Mouse (Mus musculus): ENCODE data around the gene Gpt2. TPM values are rescaled to one million over a fixed set of nuclear protein-coding genes. Genes with fewer than 3 reads are reported as not detected.
A peak's percentile ranks its signal among the peaks of the same experiment; 100 is the strongest.

The Gpt2 gene
- total RNA-seq, 1 experiment from 2014 or later, result 5.0 TPM

GRCm38 (mm10) chr8:85476970-85477545 is 15.3 kb upstream of the Gpt2 start:
- ATAC-seq (replicated peaks in 1 of 2; ENCODE audit: insufficient read depth in 1 of 2, low FRiP score in 2 of 2, low TSS enrichment in 1 of 2, low read depth in 1 of 2, poor library complexity in 2 of 2, severe bottlenecking in 2 of 2), result no peak

DNA sequence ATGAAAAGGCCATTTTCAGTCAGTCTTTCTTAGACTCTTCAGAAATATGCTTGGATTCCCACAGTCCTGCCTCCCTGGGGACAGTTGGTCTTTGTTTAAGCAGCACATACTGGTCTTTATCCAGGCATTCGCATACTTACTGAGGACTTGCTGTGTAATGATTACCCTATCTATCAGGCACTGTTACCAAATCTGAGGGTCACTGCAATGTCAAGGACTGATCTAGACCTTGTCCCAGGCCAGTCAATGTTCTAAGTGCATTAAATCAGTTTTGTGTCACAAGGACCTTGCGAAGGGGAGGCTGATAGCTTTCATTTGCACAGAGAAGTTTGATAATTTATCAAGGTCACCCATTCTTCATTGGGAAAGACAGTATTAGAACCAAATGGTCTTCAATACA is 14.0 kb upstream of the Gpt2 start:
- ATAC-seq (replicated peaks in 1 of 2; ENCODE audit: insufficient read depth in 1 of 2, low FRiP score in 2 of 2, low TSS enrichment in 1 of 2, low read depth in 1 of 2, poor library complexity in 2 of 2, severe bottlenecking in 2 of 2), result no peak

DNA sequence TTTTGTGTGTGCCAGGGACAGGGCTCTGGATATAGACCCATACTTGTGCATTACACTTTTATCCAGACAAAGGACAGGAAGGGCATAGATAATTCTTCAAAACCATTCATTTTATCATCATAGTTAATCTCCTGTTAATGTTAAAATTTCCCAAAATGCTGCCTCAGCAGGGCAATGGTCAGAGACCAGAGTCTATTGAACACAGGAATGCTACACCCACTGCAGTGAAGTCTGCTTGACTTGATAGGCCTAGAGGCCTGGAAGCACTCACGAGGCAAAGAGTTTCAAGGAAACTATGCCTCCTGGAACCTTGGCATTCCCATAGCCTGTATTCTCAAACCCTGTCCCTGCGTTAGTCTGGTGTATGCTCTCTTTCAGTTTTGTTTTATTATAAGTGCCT is 12.7 kb upstream of the Gpt2 start:
- no peak for ATAC-seq (replicated peaks in 1 of 2; ENCODE audit: insufficient read depth in 1 of 2, low FRiP score in 2 of 2, low TSS enrichment in 1 of 2, low read depth in 1 of 2, poor library complexity in 2 of 2, severe bottlenecking in 2 of 2)

DNA sequence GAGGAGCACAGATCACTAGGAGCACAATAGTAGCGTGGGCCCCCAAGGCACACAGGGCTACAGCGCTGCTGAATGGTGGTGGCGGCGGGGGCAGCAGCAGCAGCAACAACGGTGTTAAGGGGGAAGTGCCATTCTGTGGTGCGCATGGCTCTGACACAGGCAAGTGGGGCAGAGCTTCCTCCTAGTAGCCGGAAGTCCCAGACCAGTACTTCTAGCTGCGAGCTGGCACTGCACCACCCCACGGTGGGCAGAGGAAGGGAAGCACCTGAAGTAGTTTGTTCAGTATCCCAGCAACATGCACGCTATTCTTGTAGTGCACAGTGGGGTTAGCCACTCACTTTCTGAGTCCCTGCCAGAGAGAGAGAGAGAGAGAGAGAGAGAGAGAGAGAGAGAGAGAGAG is 10.5 kb upstream of the Gpt2 start:
- ATAC-seq (replicated peaks in 1 of 2; ENCODE audit: insufficient read depth in 1 of 2, low FRiP score in 2 of 2, low TSS enrichment in 1 of 2, low read depth in 1 of 2, poor library complexity in 2 of 2, severe bottlenecking in 2 of 2), result peak; percentile 98 to 100

- ATAC-seq (replicated peaks in 1 of 2; ENCODE audit: insufficient read depth in 1 of 2, low FRiP score in 2 of 2, low TSS enrichment in 1 of 2, low read depth in 1 of 2, poor library complexity in 2 of 2, severe bottlenecking in 2 of 2), result no peak
Observed at GRCm38 (mm10) chr8:85482427-85482826, 9.9 kb upstream of the Gpt2 start.

DNA sequence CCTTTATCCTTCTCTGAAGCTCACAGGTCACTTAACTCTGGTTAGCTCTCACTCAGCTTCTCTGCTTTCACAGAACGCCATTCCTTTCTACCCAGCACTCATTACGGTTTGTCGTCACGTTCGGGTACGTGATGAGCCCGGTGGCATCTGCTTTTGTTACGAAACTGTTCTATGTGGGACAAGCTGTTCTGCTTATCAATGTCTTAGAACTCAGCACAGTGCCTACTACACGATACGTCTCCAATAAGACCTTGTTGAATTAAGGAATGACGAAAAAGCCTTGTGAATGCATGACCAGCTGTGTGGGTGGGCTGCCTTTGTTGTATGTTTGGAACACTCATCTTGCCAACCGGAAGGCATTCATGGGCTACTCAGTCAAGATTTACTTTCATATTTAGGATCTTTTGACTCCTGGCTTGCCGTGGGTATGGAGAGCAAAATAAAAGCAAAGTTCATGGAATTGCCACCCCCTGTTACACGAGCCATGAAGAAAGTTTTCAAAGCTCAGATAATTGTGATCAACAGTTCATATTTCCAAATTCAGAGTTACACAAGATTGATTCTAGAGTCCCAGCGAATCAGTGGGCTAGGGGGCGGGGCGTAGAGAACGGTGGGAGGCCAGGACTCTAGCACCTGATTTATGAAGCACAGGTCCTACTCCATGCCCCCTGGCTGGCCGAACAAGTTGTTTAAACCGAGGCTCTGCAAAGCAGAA is 4.3 kb upstream of the Gpt2 start:
- ATAC-seq (replicated peaks in 1 of 2; ENCODE audit: insufficient read depth in 1 of 2, low FRiP score in 2 of 2, low TSS enrichment in 1 of 2, low read depth in 1 of 2, poor library complexity in 2 of 2, severe bottlenecking in 2 of 2), result no peak

GRCm38 (mm10) chr8:85488631-85489030 is 3.7 kb upstream of the Gpt2 start:
- no peak for ATAC-seq (replicated peaks in 1 of 2; ENCODE audit: insufficient read depth in 1 of 2, low FRiP score in 2 of 2, low TSS enrichment in 1 of 2, low read depth in 1 of 2, poor library complexity in 2 of 2, severe bottlenecking in 2 of 2)

GRCm38 (mm10) chr8:85489546-85489945 is 2.8 kb upstream of the Gpt2 start:
- no peak for ATAC-seq (replicated peaks in 1 of 2; ENCODE audit: insufficient read depth in 1 of 2, low FRiP score in 2 of 2, low TSS enrichment in 1 of 2, low read depth in 1 of 2, poor library complexity in 2 of 2, severe bottlenecking in 2 of 2)

DNA sequence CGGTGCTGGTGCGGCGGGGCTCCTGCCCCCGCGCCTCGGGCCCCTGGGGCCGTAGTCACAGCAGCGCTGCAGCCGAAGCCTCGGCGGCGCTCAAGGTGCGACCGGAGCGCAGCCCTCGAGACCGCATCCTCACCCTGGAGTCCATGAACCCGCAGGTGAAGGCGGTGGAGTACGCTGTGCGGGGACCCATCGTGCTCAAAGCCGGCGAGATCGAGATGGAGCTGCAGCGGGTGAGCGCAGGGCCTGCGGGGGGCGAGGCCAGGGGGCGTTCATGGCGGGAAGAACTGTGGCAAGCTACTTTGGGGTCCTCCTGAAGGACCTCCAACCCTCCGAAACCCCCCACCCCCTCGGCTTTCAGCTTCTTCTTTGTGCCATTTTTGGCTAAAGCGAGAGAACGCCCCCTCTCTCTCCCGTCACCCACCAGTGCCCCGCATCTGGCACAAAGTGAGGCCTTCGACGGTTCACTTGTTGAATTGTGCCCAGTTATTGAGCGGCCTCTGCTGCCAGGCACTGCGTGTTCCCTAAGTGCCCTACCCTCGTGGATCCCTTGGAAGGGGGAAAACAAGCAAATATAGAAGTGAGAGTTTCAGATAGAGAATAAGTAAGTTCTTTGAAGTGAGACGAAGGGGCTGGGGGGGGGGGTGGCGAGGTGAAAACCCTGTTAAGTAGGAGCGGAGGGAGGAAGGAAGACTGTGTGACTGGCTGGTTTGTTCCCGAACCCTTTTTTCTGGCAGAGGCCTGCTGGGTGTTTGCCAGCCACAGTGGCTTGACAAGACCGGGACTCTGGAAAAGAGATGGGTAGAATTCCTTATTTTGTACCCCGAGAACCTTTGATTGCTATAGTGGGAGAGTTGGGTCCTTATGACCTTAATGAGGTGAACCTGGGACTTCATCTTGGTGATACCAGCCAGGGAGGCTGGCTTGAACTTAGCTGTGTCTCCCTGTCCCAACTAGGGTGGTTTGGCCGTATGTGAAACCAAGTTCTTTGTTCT is 860 bp downstream of the Gpt2 start:
- ATAC-seq (replicated peaks in 1 of 2; ENCODE audit: insufficient read depth in 1 of 2, low FRiP score in 2 of 2, low TSS enrichment in 1 of 2, low read depth in 1 of 2, poor library complexity in 2 of 2, severe bottlenecking in 2 of 2), result peak in 1 of 2 experiments; percentile 25; a peak in 2 of 4 replicates

- no peak for ATAC-seq (replicated peaks in 1 of 2; ENCODE audit: insufficient read depth in 1 of 2, low FRiP score in 2 of 2, low TSS enrichment in 1 of 2, low read depth in 1 of 2, poor library complexity in 2 of 2, severe bottlenecking in 2 of 2)
Observed at GRCm38 (mm10) chr8:85496125-85496524, 3.7 kb downstream of the Gpt2 start.

DNA sequence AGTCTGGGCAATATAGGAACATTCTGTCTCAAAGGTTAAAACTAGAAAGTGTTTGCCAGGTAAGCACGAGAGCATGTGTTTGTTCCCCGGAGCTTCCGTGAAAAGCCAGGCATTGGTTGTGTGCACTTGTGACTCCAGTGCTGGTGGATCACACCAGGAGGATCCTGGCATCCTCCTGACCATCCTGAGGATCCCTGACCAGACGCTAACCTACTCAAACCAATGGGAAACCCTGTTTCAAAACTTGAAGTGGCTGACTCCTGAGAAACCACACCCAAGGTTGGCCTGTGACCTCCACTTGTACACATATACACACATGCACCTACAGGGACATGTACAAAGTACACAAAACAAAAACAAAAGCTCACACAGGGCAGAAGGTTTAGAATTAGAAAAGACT is 4.4 kb downstream of the Gpt2 start:
- ATAC-seq (replicated peaks in 1 of 2; ENCODE audit: insufficient read depth in 1 of 2, low FRiP score in 2 of 2, low TSS enrichment in 1 of 2, low read depth in 1 of 2, poor library complexity in 2 of 2, severe bottlenecking in 2 of 2), result no peak

DNA sequence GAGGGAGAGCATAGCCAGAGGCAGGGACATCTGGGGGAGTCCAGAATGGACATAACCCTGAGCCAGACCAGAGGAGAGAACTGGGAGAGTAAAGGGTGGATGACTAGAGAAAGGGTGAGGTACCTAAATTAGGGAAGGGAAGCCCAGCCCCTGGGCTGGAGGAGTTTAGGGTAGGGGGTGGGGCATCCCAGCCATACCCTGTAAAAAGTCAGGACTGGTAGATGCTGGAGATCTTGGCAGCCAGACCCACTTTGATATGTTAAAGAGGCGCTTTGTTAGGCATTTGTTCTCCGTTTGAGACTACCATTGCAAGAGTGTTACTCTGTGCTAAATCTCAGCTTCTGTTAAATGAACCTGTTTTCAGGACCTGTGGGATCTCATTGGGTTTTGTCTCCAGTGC is 6.2 kb downstream of the Gpt2 start:
- ATAC-seq (replicated peaks in 1 of 2; ENCODE audit: insufficient read depth in 1 of 2, low FRiP score in 2 of 2, low TSS enrichment in 1 of 2, low read depth in 1 of 2, poor library complexity in 2 of 2, severe bottlenecking in 2 of 2), result no peak

- no peak for ATAC-seq (replicated peaks in 1 of 2; ENCODE audit: insufficient read depth in 1 of 2, low FRiP score in 2 of 2, low TSS enrichment in 1 of 2, low read depth in 1 of 2, poor library complexity in 2 of 2, severe bottlenecking in 2 of 2)
Observed at GRCm38 (mm10) chr8:85500460-85500859, 8.1 kb downstream of the Gpt2 start.

- ATAC-seq (replicated peaks in 1 of 2; ENCODE audit: insufficient read depth in 1 of 2, low FRiP score in 2 of 2, low TSS enrichment in 1 of 2, low read depth in 1 of 2, poor library complexity in 2 of 2, severe bottlenecking in 2 of 2), result no peak
Observed at GRCm38 (mm10) chr8:85500955-85501685, 8.7 kb downstream of the Gpt2 start.

GRCm38 (mm10) chr8:85502381-85502780 is 10.0 kb downstream of the Gpt2 start:
- no peak; a peak in 1 of 4 replicates for ATAC-seq (replicated peaks in 1 of 2; ENCODE audit: insufficient read depth in 1 of 2, low FRiP score in 2 of 2, low TSS enrichment in 1 of 2, low read depth in 1 of 2, poor library complexity in 2 of 2, severe bottlenecking in 2 of 2)

- no peak for ATAC-seq (replicated peaks in 1 of 2; ENCODE audit: insufficient read depth in 1 of 2, low FRiP score in 2 of 2, low TSS enrichment in 1 of 2, low read depth in 1 of 2, poor library complexity in 2 of 2, severe bottlenecking in 2 of 2)
Observed at GRCm38 (mm10) chr8:85503065-85503464, 10.7 kb downstream of the Gpt2 start.

DNA sequence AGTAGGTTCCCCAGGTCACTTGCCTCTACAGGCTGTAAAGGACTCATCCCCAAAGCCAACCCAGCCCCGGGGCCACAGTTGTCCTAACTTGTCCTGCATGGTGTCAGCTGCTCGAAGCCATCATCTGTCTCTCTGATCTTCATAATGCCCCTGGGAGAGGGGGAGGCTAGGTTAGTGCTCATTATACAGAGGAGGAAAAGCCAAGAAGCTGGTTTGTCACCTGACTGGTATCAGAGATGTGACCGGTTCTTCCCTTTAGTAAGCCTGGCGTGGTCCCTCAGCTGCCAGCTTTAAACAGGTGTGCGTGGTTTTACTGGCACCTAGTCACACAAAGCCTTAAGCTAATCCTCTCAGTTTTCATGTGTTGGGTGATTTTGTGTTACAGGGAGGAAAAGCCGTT is 12.3 kb downstream of the Gpt2 start:
- ATAC-seq (replicated peaks in 1 of 2; ENCODE audit: insufficient read depth in 1 of 2, low FRiP score in 2 of 2, low TSS enrichment in 1 of 2, low read depth in 1 of 2, poor library complexity in 2 of 2, severe bottlenecking in 2 of 2), result no peak

Measured in hematopoietic stem cell, adult 5-6 weeks (primary cell).